In the genomic region with DNA sequence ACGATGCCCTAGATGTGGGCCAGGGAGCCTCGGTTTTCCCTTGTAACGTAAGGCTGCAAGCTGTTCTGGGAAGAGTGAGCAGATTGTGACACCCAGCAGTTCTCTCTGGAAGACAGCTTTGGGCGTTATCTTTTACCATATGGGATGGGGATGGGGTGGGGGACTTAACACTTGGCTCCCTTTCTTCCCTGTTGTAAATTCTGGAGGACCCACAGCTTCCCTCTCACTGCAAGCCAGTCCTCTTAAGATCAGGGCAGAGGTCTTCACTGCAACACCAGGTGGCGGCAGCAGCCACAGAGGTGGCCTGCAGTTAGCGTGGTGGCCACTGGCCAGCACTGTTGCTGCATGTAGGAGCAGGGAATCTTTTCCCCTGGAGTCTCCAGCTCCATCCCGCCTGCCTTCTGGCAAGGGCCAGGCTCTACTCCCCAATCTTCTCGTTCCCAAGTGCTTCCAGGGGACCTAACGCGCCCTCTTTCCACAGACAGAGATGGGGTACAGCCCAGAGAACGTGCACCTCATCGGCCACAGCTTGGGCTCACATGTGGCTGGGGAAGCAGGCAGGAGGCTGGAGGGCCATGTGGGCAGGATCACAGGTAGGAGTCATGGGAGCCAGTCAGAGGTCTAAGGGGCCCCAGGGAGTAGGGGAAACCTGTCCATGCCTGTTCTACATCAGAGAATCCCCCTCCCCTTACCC, we compare ENCODE assay signal across 9 mouse cellular contexts. TPM values are rescaled to one million over a fixed set of nuclear protein-coding genes. Genes with fewer than 3 reads are reported as not detected.
DNase-seq lines count a peak whose midpoint lies in the region; ATAC-seq and TF ChIP-seq lines count a peak whose summit lies in the region.
"Had no signal": no experiment of that assay in that cellular context is flagged by ENCODE, and none has a peak within 500 bp of the region (broad histone marks: within the 10 kb centered on the region; RNA-seq: fewer than 3 reads in every experiment).

No protein-coding gene starts in this region.

- H3K9ac ChIP-seq in hindbrain, embryonic 12.5 days = no peak overlapping the region
- H3K9ac ChIP-seq in lung, embryonic 16.5 days (ENCODE audit: low read length) = no peak overlapping the region

- H3K4me1 ChIP-seq in hindbrain, embryonic 12.5 days = no peaks in the 10 kb centered on the region; the same call in 1 of the 2 replicates
- no peaks in the 10 kb centered on the region for H3K4me1 ChIP-seq in lung, embryonic 16.5 days (replicated peaks; ENCODE audit: control insufficient read depth, insufficient read depth, low read length)

- H3K9me3 ChIP-seq in hindbrain, embryonic 12.5 days (replicated peaks) = no peaks in the 10 kb centered on the region
- H3K9me3 ChIP-seq in lung, embryonic 16.5 days (ENCODE audit: control insufficient read depth, low read length) = no peaks in the 10 kb centered on the region

- H3K27ac ChIP-seq in hindbrain, embryonic 12.5 days = no peak overlapping the region
- no peak overlapping the region for H3K27ac ChIP-seq in lung, embryonic 16.5 days (ENCODE audit: low read length)

- H3K27me3 ChIP-seq in C2C12 (ENCODE audit: control insufficient read depth, insufficient read depth, insufficient read length) = peaks cover 22% of the 10 kb centered on the region
- H3K27me3 ChIP-seq in hindbrain, embryonic 12.5 days = peaks cover 3% of the 10 kb centered on the region; the same call in 1 of the 2 replicates
- H3K27me3 ChIP-seq in lung, embryonic 16.5 days (ENCODE audit: control insufficient read depth, insufficient read depth, low read depth, low read length) = no peaks in the 10 kb centered on the region

- ATAC-seq in hindbrain, embryonic 12.5 days (ENCODE audit: low FRiP score) = peak; percentile 56
- peak; percentile 77 for ATAC-seq in lung, embryonic 16.5 days (ENCODE audit: low read depth)
- no peak for ATAC-seq in erythroid progenitor cell, adult 5-6 weeks (replicated peaks; ENCODE audit: low FRiP score, poor library complexity, severe bottlenecking)

- no peaks in the 10 kb centered on the region for H3K36me3 ChIP-seq in C2C12 (ENCODE audit: control insufficient read depth, insufficient read depth)
- no peaks in the 10 kb centered on the region for H3K36me3 ChIP-seq in hindbrain, embryonic 12.5 days
- no peaks in the 10 kb centered on the region for H3K36me3 ChIP-seq in lung, embryonic 16.5 days (ENCODE audit: control insufficient read depth, insufficient read depth, low read length)

- peak; percentile 13 for DNase-seq in cerebellum, adult 8-10 months
- DNase-seq in frontal cortex, adult 2 months (ENCODE audit: extremely low spot score in 1 of 2, low spot score in 1 of 2) = peak; percentile 50 to 69
- DNase-seq in layer of hippocampus, postnatal 10 days (ENCODE audit: low spot score in 2 of 2) = peak; percentile 76 to 79
- DNase-seq in retina, postnatal 1 day = peak; percentile 79

- no peak overlapping the region; the same call in 1 of the 2 replicates for H3K4me2 ChIP-seq in hindbrain, embryonic 12.5 days (replicated peaks)
- H3K4me2 ChIP-seq in lung, embryonic 16.5 days (ENCODE audit: low read depth, low read length) = no peak overlapping the region

- no peak overlapping the region for H3ac ChIP-seq in C2C12 (ENCODE audit: control insufficient read depth, insufficient read length, low read depth)

- H3K79me2 ChIP-seq in C2C12 (ENCODE audit: control insufficient read depth, insufficient read depth) = no peaks in the 10 kb centered on the region

- no peaks in the 10 kb centered on the region for H3K79me3 ChIP-seq in C2C12 (ENCODE audit: low read depth)

- peak; percentile 94 for TF ChIP-seq CTCF in C2C12 (IDR thresholded peaks at IDR 0.05; ENCODE audit: control insufficient read depth, insufficient read depth, insufficient read length)

- H3K4me3 ChIP-seq in C2C12 (ENCODE audit: insufficient read depth, poor library complexity, severe bottlenecking) = no peak overlapping the region
- no peak overlapping the region for H3K4me3 ChIP-seq in hindbrain, embryonic 12.5 days
- H3K4me3 ChIP-seq in lung, embryonic 16.5 days (ENCODE audit: low read length) = no peak overlapping the region

- 12% methylated on average over 12 of the region's 12 CpGs for WGBS in hindbrain, embryonic 12.5 days
- WGBS in lung, embryonic 16.5 days = 12% methylated on average over 12 of the region's 12 CpGs

TF ChIP-seq in C2C12, 6 proteins besides CTCF, POLR2A, EP300 and RAD21:
- no peak for TF ChIP-seq MYOD1 (IDR thresholded peaks at IDR 0.05; ENCODE audit: control insufficient read depth, insufficient read length, low read depth)
- no peak for TF ChIP-seq FOSL1 (IDR thresholded peaks at IDR 0.05; ENCODE audit: insufficient read depth, low read length, poor library complexity, severe bottlenecking)
- TF ChIP-seq MYOG (IDR thresholded peaks at IDR 0.05; ENCODE audit: control insufficient read depth, extremely low read depth, insufficient read length) = no peak
- no peak for TF ChIP-seq MAX (IDR thresholded peaks at IDR 0.05)
- no peak for TF ChIP-seq CEBPB (IDR thresholded peaks at IDR 0.05; ENCODE audit: low read depth)
- no peak for TF ChIP-seq USF1 (IDR thresholded peaks at IDR 0.05; ENCODE audit: low read depth)
TF ChIP-seq in C2C12: peak in this region for 0.

RNA-seq across cellular contexts. Expression of a gene that starts 3.5 kb away (rescaled TPM):
- not detected for polyA plus RNA-seq in C2C12 (2012; fragmentation: generic; extraction: Trizol)
- 0.13 and 0.14 TPM in 2 replicates for polyA plus RNA-seq in frontal cortex, adult 2 months (2012; rRNA removed)
- not detected in 2 replicates for polyA plus RNA-seq in hindbrain, embryonic 12.5 days (2016; fragmentation: Nextera tagmentation; extraction: Ambion mirVana)
- under 1 TPM in 1 of 2 experiments, not detected in 1; 0.20 TPM for total RNA-seq in layer of hippocampus, postnatal 10 days (2021)
- 0.13 and 0.21 TPM in 2 replicates for polyA plus RNA-seq in lung, embryonic 16.5 days (2015; fragmentation: Nextera tagmentation; extraction: Ambion mirVana)
- total RNA-seq in erythroid progenitor cell, adult 5-6 weeks (2015; ENCODE audit: low replicate concordance) = not detected in 2 replicates
- total RNA-seq in erythroid progenitor cell, adult 5-6 weeks (2017; ENCODE audit: low replicate concordance) = not detected in 2 replicates
- total RNA-seq: neutrophil, adult 5-6 weeks had no signal

RNA-seq across cellular contexts. Expression of a gene that starts 31.3 kb away (rescaled TPM):
- polyA plus RNA-seq in C2C12 (2012; fragmentation: generic; extraction: Trizol) = not detected
- 0.11 and 0.16 TPM in 2 replicates for polyA plus RNA-seq in frontal cortex, adult 2 months (2012; rRNA removed)
- not detected in 2 replicates for polyA plus RNA-seq in hindbrain, embryonic 12.5 days (2016; fragmentation: Nextera tagmentation; extraction: Ambion mirVana)
- total RNA-seq in layer of hippocampus, postnatal 10 days (2021) = under 1 TPM in 1 of 2 experiments, not detected in 1; 0.37 TPM
- not detected in 2 replicates for polyA plus RNA-seq in lung, embryonic 16.5 days (2015; fragmentation: Nextera tagmentation; extraction: Ambion mirVana)
- total RNA-seq in erythroid progenitor cell, adult 5-6 weeks (2015; ENCODE audit: low replicate concordance) = not detected in 2 replicates
- not detected in 2 replicates for total RNA-seq in erythroid progenitor cell, adult 5-6 weeks (2017; ENCODE audit: low replicate concordance)
- total RNA-seq: neutrophil, adult 5-6 weeks had no signal

RNA-seq across cellular contexts. Expression of a gene that starts 34.3 kb away (rescaled TPM):
- not detected for polyA plus RNA-seq in C2C12 (2012; fragmentation: generic; extraction: Trizol)
- polyA plus RNA-seq in frontal cortex, adult 2 months (2012; rRNA removed) = not detected in 2 replicates
- polyA plus RNA-seq in hindbrain, embryonic 12.5 days (2016; fragmentation: Nextera tagmentation; extraction: Ambion mirVana) = not detected in 2 replicates
- total RNA-seq in layer of hippocampus, postnatal 10 days (2021) = not detected
- polyA plus RNA-seq in lung, embryonic 16.5 days (2015; fragmentation: Nextera tagmentation; extraction: Ambion mirVana) = 0.30 and 2.6 TPM in 2 replicates
- not detected in 2 replicates for total RNA-seq in erythroid progenitor cell, adult 5-6 weeks (2015; ENCODE audit: low replicate concordance)
- not detected in 2 replicates for total RNA-seq in erythroid progenitor cell, adult 5-6 weeks (2017; ENCODE audit: low replicate concordance)
- total RNA-seq: neutrophil, adult 5-6 weeks had no signal

Comparison
In these comparisons a context has a peak if more than half of its experiments do, and no peak if none do; other contexts are left out.
1. DNase-seq: peak in every context shown above with its lines; median percentile 79 in retina, postnatal 1 day; 78 in layer of hippocampus, postnatal 10 days; 60 in frontal cortex, adult 2 months; 13 in cerebellum, adult 8-10 months.